Mouse (Mus musculus) lung, embryonic 16.5 days (tissue): ENCODE results near the gene Myh2. TPM values are rescaled to one million over a fixed set of nuclear protein-coding genes. Genes with fewer than 3 reads are reported as not detected.

ENCODE experiments used
- ATAC-seq: fragments of 200-750 bp; cut with Nextera tagmentation; 2 replicates; pipeline ENCODE4 v1.8.0; 2017; ENCODE audit warnings: low read depth, mild to moderate bottlenecking, moderate library complexity
- H3K27ac ChIP-seq: fragments of 300-500 bp; sonication (generic); 2 replicates; pipeline ENCODE4 v1.5.1; 2014; ENCODE audit warnings: mild to moderate bottlenecking, control low read depth, low read length
- H3K27me3 ChIP-seq: fragments of 300-500 bp; sonication (generic); 2 replicates; pipeline ENCODE4 v1.6.1; 2014; ENCODE audit warnings: low read depth, low read length, mixed read lengths; ENCODE audit not compliant: control insufficient read depth, insufficient read depth
- H3K36me3 ChIP-seq: fragments of 300-500 bp; sonication (generic); 2 replicates; pipeline ENCODE4 v1.6.1; 2014; ENCODE audit warnings: low read length; ENCODE audit not compliant: control insufficient read depth, insufficient read depth
- H3K4me1 ChIP-seq: fragments of 300-500 bp; sonication (generic); replicated peaks from 2 replicates; pipeline ENCODE4 v1.6.1; 2014; ENCODE audit warnings: low read length, mixed read lengths; ENCODE audit not compliant: control insufficient read depth, insufficient read depth
- H3K4me2 ChIP-seq: fragments of 300-500 bp; sonication (generic); 2 replicates; pipeline ENCODE4 v1.6.1; 2014; ENCODE audit warnings: low read depth, low read length, control low read depth
- H3K4me3 ChIP-seq: fragments of 300-500 bp; sonication (generic); 2 replicates; pipeline ENCODE4 v1.5.1; 2014; ENCODE audit warnings: mild to moderate bottlenecking, low read length, control low read depth
- H3K9ac ChIP-seq: fragments of 300-500 bp; sonication (generic); 2 replicates; pipeline ENCODE4 v1.6.1; 2014; ENCODE audit warnings: low read length, control low read depth
- H3K9me3 ChIP-seq: fragments of 300-500 bp; sonication (generic); 2 replicates; pipeline ENCODE4 v1.6.1; 2016; ENCODE audit warnings: low read length; ENCODE audit not compliant: control insufficient read depth
- WGBS: fragments of 180-500 bp; shearing (Covaris S2); extraction: QIAGEN DNeasy Blood & Tissue Kit; methylation state at CpG from one replicate; pipeline ENCODE4 v1.1.7; 2014; 5-methylcytosine and 5-hydroxymethylcytosine counted together
- polyA plus RNA-seq: library from polyadenylated mRNA; unstranded; fragments of >200 nt; fragmentation: Nextera tagmentation; extraction: Ambion mirVana; gene quantifications from 2 replicates; pipeline ENCODE4 v1.2.1, GENCODE M21; 2015

The Myh2 gene
- polyA plus RNA-seq, 1 experiment from 2014 or later: not detected

GRCm38 (mm10) chr11:67172439-67172838, 1.6 kb downstream of the Myh2 start:
- Histone ChIP-seq H3K4me3 (no peak overlapping the region), H3K27ac (no peak overlapping the region), H3K4me2 (no peak overlapping the region), H3K4me1 (no peaks in the 10 kb centered on the region), H3K9ac (no peak overlapping the region), H3K9me3 (no peaks in the 10 kb centered on the region), H3K27me3 (no peaks in the 10 kb centered on the region), H3K36me3 (no peaks in the 10 kb centered on the region)
- WGBS: 69% methylated on average over 2 of the region's 2 CpGs
- ATAC-seq: no peak

- no peak overlapping the region for H3K4me2 ChIP-seq
- no peak overlapping the region for H3K9ac ChIP-seq
- 61% methylated on average over 5 of the region's 5 CpGs for WGBS
- H3K4me3 ChIP-seq: no peak overlapping the region
- no peak overlapping the region for H3K27ac ChIP-seq
- no peaks in the 10 kb centered on the region for H3K9me3 ChIP-seq
- H3K36me3 ChIP-seq: no peaks in the 10 kb centered on the region
- no peak for ATAC-seq
- H3K27me3 ChIP-seq: no peaks in the 10 kb centered on the region
- H3K4me1 ChIP-seq: no peaks in the 10 kb centered on the region
Observed at GRCm38 (mm10) chr11:67176376-67176775, 5.5 kb downstream of the Myh2 start.

- WGBS: 64% methylated on average over 10 of the region's 10 CpGs
- Histone ChIP-seq H3K27me3 (no peaks in the 10 kb centered on the region), H3K4me1 (no peaks in the 10 kb centered on the region)
Observed at GRCm38 (mm10) chr11:67190316-67190715, 19.5 kb downstream of the Myh2 start.

GRCm38 (mm10) chr11:67190814-67191213, 20.0 kb downstream of the Myh2 start:
- Histone ChIP-seq H3K9me3 (no peaks in the 10 kb centered on the region), H3K4me1 (no peaks in the 10 kb centered on the region), H3K27me3 (no peaks in the 10 kb centered on the region), H3K36me3 (no peaks in the 10 kb centered on the region), H3K27ac (no peak overlapping the region), H3K9ac (no peak overlapping the region), H3K4me3 (no peak overlapping the region), H3K4me2 (no peak overlapping the region)
- 82% methylated on average over 2 of the region's 2 CpGs for WGBS
- ATAC-seq: no peak

More at GRCm38 (mm10) chr11:67190316-67190715, 19.5 kb downstream of the Myh2 start:
- Histone ChIP-seq H3K9ac (no peak overlapping the region), H3K27ac (no peak overlapping the region), H3K36me3 (no peaks in the 10 kb centered on the region), H3K9me3 (no peaks in the 10 kb centered on the region), H3K4me2 (no peak overlapping the region), H3K4me3 (no peak overlapping the region)
- no peak for ATAC-seq

- H3K4me2 ChIP-seq: no peak overlapping the region
- no peak overlapping the region for H3K4me3 ChIP-seq
- H3K4me1 ChIP-seq: no peaks in the 10 kb centered on the region
- no peaks in the 10 kb centered on the region for H3K9me3 ChIP-seq
- ATAC-seq: no peak
- H3K27me3 ChIP-seq: no peaks in the 10 kb centered on the region
- H3K9ac ChIP-seq: no peak overlapping the region
- no peak overlapping the region for H3K27ac ChIP-seq
- H3K36me3 ChIP-seq: no peaks in the 10 kb centered on the region
- WGBS: 85% methylated on average over 14 of the region's 14 CpGs
Observed at GRCm38 (mm10) chr11:67191496-67191895, 20.7 kb downstream of the Myh2 start.

GRCm38 (mm10) chr11:67199321-67199720, 28.5 kb downstream of the Myh2 start:
- Histone ChIP-seq H3K36me3 (no peaks in the 10 kb centered on the region), H3K4me3 (no peak overlapping the region), H3K9ac (no peak overlapping the region), H3K9me3 (no peaks in the 10 kb centered on the region), H3K4me1 (no peaks in the 10 kb centered on the region), H3K4me2 (no peak overlapping the region), H3K27me3 (no peaks in the 10 kb centered on the region), H3K27ac (no peak overlapping the region)
- 28% methylated on average over 1 of the region's 1 CpGs for WGBS
- ATAC-seq: no peak

GRCm38 (mm10) chr11:67199752-67200151, 28.9 kb downstream of the Myh2 start, which contains the start of gene Myh1:
TSS of gene Myh1 (plus strand) at chr11:67200052.
- Histone ChIP-seq H3K4me2 (no peak within 1 kb of the TSS), H3K27me3 (no peaks in the 10 kb centered on the region), H3K36me3 (no peaks in the 10 kb centered on the region), H3K9me3 (no peaks in the 10 kb centered on the region), H3K27ac (no peak within 1 kb of the TSS), H3K9ac (no peak within 1 kb of the TSS), H3K4me3 (no peak within 1 kb of the TSS), H3K4me1 (no peaks in the 10 kb centered on the region)
- no peak for ATAC-seq
- WGBS: 70% methylated on average over 4 of the region's 4 CpGs

- Histone ChIP-seq H3K4me3 (no peak overlapping the region), H3K4me1 (no peaks in the 10 kb centered on the region), H3K4me2 (no peak overlapping the region), H3K9me3 (no peaks in the 10 kb centered on the region), H3K27ac (no peak overlapping the region), H3K36me3 (no peaks in the 10 kb centered on the region), H3K9ac (no peak overlapping the region), H3K27me3 (no peaks in the 10 kb centered on the region)
- no peak for ATAC-seq
- WGBS: 76% methylated on average over 3 of the region's 3 CpGs
Observed at GRCm38 (mm10) chr11:67204766-67205165, 33.9 kb downstream of the Myh2 start.

GRCm38 (mm10) chr11:67221803-67222202, 51.0 kb downstream of the Myh2 start:
- H3K4me3 ChIP-seq: no peak overlapping the region
- WGBS: 79% methylated on average over 8 of the region's 8 CpGs
- no peaks in the 10 kb centered on the region for H3K36me3 ChIP-seq
- H3K9ac ChIP-seq: no peak overlapping the region
- ATAC-seq: no peak
- no peak overlapping the region for H3K4me2 ChIP-seq
- H3K4me1 ChIP-seq: no peaks in the 10 kb centered on the region
- H3K9me3 ChIP-seq: no peaks in the 10 kb centered on the region
- H3K27ac ChIP-seq: no peak overlapping the region
- H3K27me3 ChIP-seq: no peaks in the 10 kb centered on the region

GRCm38 (mm10) chr11:67224466-67224865, 53.6 kb downstream of the Myh2 start:
- H3K9me3 ChIP-seq: no peaks in the 10 kb centered on the region
- 60% methylated on average over 3 of the region's 3 CpGs for WGBS

More at GRCm38 (mm10) chr11:67224466-67224865, 53.6 kb downstream of the Myh2 start:
- no peak for ATAC-seq
- no peak overlapping the region for H3K27ac ChIP-seq
- H3K4me3 ChIP-seq: no peak overlapping the region
- no peaks in the 10 kb centered on the region for H3K4me1 ChIP-seq
- H3K36me3 ChIP-seq: no peaks in the 10 kb centered on the region
- no peak overlapping the region for H3K4me2 ChIP-seq
- no peaks in the 10 kb centered on the region for H3K27me3 ChIP-seq
- no peak overlapping the region for H3K9ac ChIP-seq
